Mouse (Mus musculus) ES-Bruce4 (cell line): ENCODE results near the gene Nab2.

Experiments used
- CTCF ChIP-seq: IDR thresholded peaks from one replicate; pipeline ENCODE4 v1.8.1; 2011; ENCODE audit warnings: low read depth, low read length
- EP300 ChIP-seq: IDR thresholded peaks from 2 replicates; pipeline ENCODE4 v1.6.1; 2011; ENCODE audit warnings: low read depth, low read length; ENCODE audit not compliant: insufficient read depth
- POLR2A ChIP-seq: IDR thresholded peaks from one replicate; pipeline ENCODE4 v1.8.1; 2011; ENCODE audit warnings: low read length; ENCODE audit not compliant: insufficient read depth

DNA sequence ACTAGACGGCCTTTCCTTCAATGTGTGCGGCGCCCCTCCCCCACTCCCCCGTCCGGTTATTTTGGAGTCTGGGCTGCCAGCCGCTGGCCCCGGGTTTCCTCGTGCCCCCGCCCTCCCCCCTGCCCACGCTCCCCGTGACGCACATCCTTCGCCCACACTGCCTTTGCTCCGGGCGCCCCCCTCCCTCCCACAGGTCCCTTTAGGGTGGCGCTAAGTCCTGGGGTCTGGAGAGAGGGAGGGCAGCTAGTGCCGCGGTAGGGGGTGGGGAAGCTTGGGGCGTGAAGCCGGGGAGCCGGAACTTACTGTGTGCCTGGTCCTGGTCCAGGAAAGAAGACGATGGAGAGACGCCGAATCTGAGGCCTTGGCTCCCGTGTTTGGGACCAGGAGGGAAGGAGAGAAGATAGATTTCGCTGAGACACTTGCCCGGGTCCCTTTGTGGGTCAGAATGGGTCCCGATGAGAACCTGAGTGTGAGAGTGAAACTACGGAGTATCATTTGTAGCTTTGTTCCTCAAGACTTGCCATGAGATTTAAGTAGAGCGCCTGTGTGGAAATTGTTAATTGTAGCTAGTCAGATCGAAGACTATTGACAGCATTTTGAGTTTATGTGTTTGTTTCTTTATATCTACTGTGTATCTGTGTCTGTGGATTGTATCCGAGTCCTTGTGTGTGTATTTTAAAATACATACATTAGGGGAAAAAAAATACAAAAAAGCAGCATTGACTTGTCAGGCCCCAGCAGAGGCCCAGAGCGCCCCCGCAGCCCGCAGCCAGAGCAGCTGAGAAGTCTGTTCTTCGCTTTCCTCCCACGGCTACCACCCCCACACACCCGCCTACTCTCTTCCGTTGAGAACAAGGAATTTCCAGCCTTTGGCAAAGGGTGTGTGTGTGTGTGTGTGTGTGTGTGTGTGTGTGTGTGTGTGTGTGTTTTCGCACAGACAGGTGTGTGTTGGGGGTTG, at the start of gene Nab2:
- TF ChIP-seq CTCF (peak; percentile 5), POLR2A (no peak), EP300 (no peak)
